Mouse (Mus musculus): Measurements from ENCODE around the gene Polg2.

The Polg2 gene

GRCm38 (mm10) chr11:106773061-106773460 is 6.3 kb downstream of the Polg2 start:
- in situ Hi-C loops (cut with MboI; ENCODE audit: low pct_unique_long_range_greater_than_20kb in 1 of 2, low sequenced_read_pairs in 2 of 2, unreplicated experiment in 1 of 2): loop anchor here in 1 of 2 experiments (25.0 kb wide), 1 partner anchor 261 kb away; no protein-coding TSS in a partner anchor

- in situ Hi-C loops (cut with MboI; ENCODE audit: low pct_unique_long_range_greater_than_20kb in 1 of 2, low sequenced_read_pairs in 2 of 2, unreplicated experiment in 1 of 2): loop anchor here in 1 of 2 experiments (25.0 kb wide), 1 partner anchor 258 kb away; no protein-coding TSS in a partner anchor
Observed at GRCm38 (mm10) chr11:106770195-106770974, 9.0 kb downstream of the Polg2 start.

- in situ Hi-C loops (cut with MboI; ENCODE audit: low pct_unique_long_range_greater_than_20kb in 1 of 2, low sequenced_read_pairs in 2 of 2, unreplicated experiment in 1 of 2): loop anchor here in 1 of 2 experiments (25.0 kb wide), 1 partner anchor 255 kb away; no protein-coding TSS in a partner anchor
Observed at GRCm38 (mm10) chr11:106767516-106767915, 11.8 kb downstream of the Polg2 start.

- in situ Hi-C loops (cut with MboI; ENCODE audit: low pct_unique_long_range_greater_than_20kb in 1 of 2, low sequenced_read_pairs in 2 of 2, unreplicated experiment in 1 of 2): loop anchor here in 1 of 2 experiments (25.0 kb wide), 1 partner anchor 254 kb away; no protein-coding TSS in a partner anchor
Observed at GRCm38 (mm10) chr11:106766611-106767162, 12.7 kb downstream of the Polg2 start.

GRCm38 (mm10) chr11:106762800-106763185 is 16.5 kb downstream of the Polg2 start:
- in situ Hi-C loops (cut with MboI; ENCODE audit: low pct_unique_long_range_greater_than_20kb in 1 of 2, low sequenced_read_pairs in 2 of 2, unreplicated experiment in 1 of 2): loop anchor here in 1 of 2 experiments (25.0 kb wide), 1 partner anchor 250 kb away; no protein-coding TSS in a partner anchor

GRCm38 (mm10) chr11:106762139-106762799 is 17.1 kb downstream of the Polg2 start:
- in situ Hi-C loops (cut with MboI; ENCODE audit: low pct_unique_long_range_greater_than_20kb in 1 of 2, low sequenced_read_pairs in 2 of 2, unreplicated experiment in 1 of 2): loop anchor here in 1 of 2 experiments (25.0 kb wide), 1 partner anchor 250 kb away; no protein-coding TSS in a partner anchor

GRCm38 (mm10) chr11:106760511-106760910 is 18.8 kb downstream of the Polg2 start:
- in situ Hi-C loops (cut with MboI; ENCODE audit: low pct_unique_long_range_greater_than_20kb in 1 of 2, low sequenced_read_pairs in 2 of 2, unreplicated experiment in 1 of 2): loop anchor here in 1 of 2 experiments (25.0 kb wide), 1 partner anchor 248 kb away; no protein-coding TSS in a partner anchor

GRCm38 (mm10) chr11:106759028-106759427 is 20.3 kb downstream of the Polg2 start:
- in situ Hi-C loops (cut with MboI; ENCODE audit: low pct_unique_long_range_greater_than_20kb in 1 of 2, low sequenced_read_pairs in 2 of 2, unreplicated experiment in 1 of 2): loop anchor here in 1 of 2 experiments (25.0 kb wide), 1 partner anchor 247 kb away; no protein-coding TSS in a partner anchor

GRCm38 (mm10) chr11:106755583-106755982 is 23.8 kb downstream of the Polg2 start:
- in situ Hi-C loops (cut with MboI; ENCODE audit: low pct_unique_long_range_greater_than_20kb in 1 of 2, low sequenced_read_pairs in 2 of 2, unreplicated experiment in 1 of 2): loop anchor here in 1 of 2 experiments (25.0 kb wide), 1 partner anchor 243 kb away; no protein-coding TSS in a partner anchor

- in situ Hi-C loops (cut with MboI; ENCODE audit: low pct_unique_long_range_greater_than_20kb in 1 of 2, low sequenced_read_pairs in 2 of 2, unreplicated experiment in 1 of 2): loop anchor here in 1 of 2 experiments (25.0 kb wide), 1 partner anchor 241 kb away; no protein-coding TSS in a partner anchor
Observed at GRCm38 (mm10) chr11:106753314-106753713, 26.0 kb downstream of the Polg2 start.

GRCm38 (mm10) chr11:106752103-106752502 is 27.2 kb downstream of the Polg2 start:
- in situ Hi-C loops (cut with MboI; ENCODE audit: low pct_unique_long_range_greater_than_20kb in 1 of 2, low sequenced_read_pairs in 2 of 2, unreplicated experiment in 1 of 2): loop anchor here in 1 of 2 experiments (25.0 kb wide), 1 partner anchor 240 kb away; no protein-coding TSS in a partner anchor

- in situ Hi-C loops (cut with MboI; ENCODE audit: low pct_unique_long_range_greater_than_20kb in 1 of 2, low sequenced_read_pairs in 2 of 2, unreplicated experiment in 1 of 2): loop anchor here in 1 of 2 experiments (25.0 kb wide), 1 partner anchor 239 kb away; no protein-coding TSS in a partner anchor
Observed at GRCm38 (mm10) chr11:106751039-106752018, 28.0 kb downstream of the Polg2 start, which contains the start of gene Milr1. TSS of gene Milr1 (plus strand) at chr11:106751226.

- in situ Hi-C loops (cut with MboI; ENCODE audit: low pct_unique_long_range_greater_than_20kb in 1 of 2, low sequenced_read_pairs in 2 of 2, unreplicated experiment in 1 of 2): loop anchor here in 1 of 2 experiments (25.0 kb wide), 1 partner anchor 238 kb away; no protein-coding TSS in a partner anchor
Observed at GRCm38 (mm10) chr11:106750121-106750751, 29.1 kb downstream of the Polg2 start, which contains the start of gene Pecam1. TSS of gene Pecam1 (minus strand) at chr11:106750628.

GRCm38 (mm10) chr11:106749557-106750120 is 29.7 kb downstream of the Polg2 start:
- in situ Hi-C loops (cut with MboI; ENCODE audit: low pct_unique_long_range_greater_than_20kb in 1 of 2, low sequenced_read_pairs in 2 of 2, unreplicated experiment in 1 of 2): loop anchor here in 1 of 2 experiments (25.0 kb wide), 1 partner anchor 237 kb away; no protein-coding TSS in a partner anchor

- in situ Hi-C loops (cut with MboI; ENCODE audit: low pct_unique_long_range_greater_than_20kb in 1 of 2, low sequenced_read_pairs in 2 of 2, unreplicated experiment in 1 of 2): loop anchor here (5.0 kb wide), 1 partner anchor 98 kb away; no protein-coding TSS in a partner anchor
Observed at GRCm38 (mm10) chr11:106744949-106745348, 34.4 kb downstream of the Polg2 start.

GRCm38 (mm10) chr11:106742388-106742841 is 36.9 kb downstream of the Polg2 start:
- in situ Hi-C loops (cut with MboI; ENCODE audit: low pct_unique_long_range_greater_than_20kb in 1 of 2, low sequenced_read_pairs in 2 of 2, unreplicated experiment in 1 of 2): loop anchor here (5.0 kb wide), 1 partner anchor 95 kb away; no protein-coding TSS in a partner anchor
